Mouse (Mus musculus) kidney, postnatal 0 days (tissue): ENCODE results near the gene Cntn5. TPM values are rescaled to one million over a fixed set of nuclear protein-coding genes. Genes with fewer than 3 reads are reported as not detected.

Experiments used
- ATAC-seq: fragments of 200-750 bp; cut with Nextera tagmentation; replicated peaks from 2 replicates; pipeline ENCODE4 v1.8.0; 2017; ENCODE audit warnings: low read depth, moderate number of reproducible peaks, moderate TSS enrichment, moderate library complexity; ENCODE audit not compliant: low FRiP score
- DNase-seq: peaks from one replicate; pipeline ENCODE4 v3.0.0-alpha.2; 2016; ENCODE audit warnings: low spot score
- H3K27ac ChIP-seq: fragments of 300-500 bp; sonication (generic); 2 replicates; pipeline ENCODE4 v1.5.1; 2014; ENCODE audit warnings: mild to moderate bottlenecking
- H3K27me3 ChIP-seq: fragments of 300-500 bp; sonication (generic); 2 replicates; pipeline ENCODE4 v1.6.1; 2014; ENCODE audit warnings: low read length, mixed read lengths; ENCODE audit not compliant: insufficient read depth
- H3K36me3 ChIP-seq: fragments of 300-500 bp; sonication (generic); 2 replicates; pipeline ENCODE4 v1.6.1; 2014; ENCODE audit warnings: low read length, mixed read lengths; ENCODE audit not compliant: insufficient read depth
- H3K4me1 ChIP-seq: fragments of 300-500 bp; sonication (generic); replicated peaks from 2 replicates; pipeline ENCODE4 v1.6.1; 2014; ENCODE audit warnings: antibody characterized with exemption, low read length, mixed read lengths; ENCODE audit not compliant: insufficient read depth
- H3K4me2 ChIP-seq: fragments of 300-500 bp; sonication (generic); 2 replicates; pipeline ENCODE4 v1.6.1; 2014; ENCODE audit warnings: mild to moderate bottlenecking, low read length, moderate library complexity, mixed read lengths
- H3K4me3 ChIP-seq: fragments of 300-500 bp; sonication (generic); replicated peaks from 2 replicates; pipeline ENCODE4 v1.5.1; 2014; ENCODE audit warnings: low read depth, low read length
- H3K9ac ChIP-seq: fragments of 300-500 bp; sonication (generic); 2 replicates; pipeline ENCODE4 v1.6.1; 2014; ENCODE audit warnings: low read depth, low read length
- H3K9me3 ChIP-seq: fragments of 300-500 bp; sonication (generic); replicated peaks from 2 replicates; pipeline ENCODE4 v1.6.1; 2016; ENCODE audit warnings: low read length, inconsistent platforms, mixed read lengths
- CTCF ChIP-seq: IDR thresholded peaks from 2 replicates; pipeline ENCODE4 v1.5.1; 2016; ENCODE audit warnings: antibody characterized with exemption, low read depth, mild to moderate bottlenecking, moderate library complexity
- WGBS: fragments of 180-500 bp; shearing (Covaris S2); extraction: QIAGEN DNeasy Blood & Tissue Kit; methylation state at CpG from one replicate; pipeline ENCODE4 v1.1.7; 2014; 5-methylcytosine and 5-hydroxymethylcytosine counted together
- polyA plus RNA-seq: library from polyadenylated mRNA; unstranded; fragments of >200 nt; fragmentation: Nextera tagmentation; extraction: Ambion mirVana; gene quantifications from 2 replicates; pipeline ENCODE4 v1.2.1, GENCODE M21; 2015

The Cntn5 gene
- polyA plus RNA-seq, 1 experiment from 2014 or later, result 0.43 TPM

DNA sequence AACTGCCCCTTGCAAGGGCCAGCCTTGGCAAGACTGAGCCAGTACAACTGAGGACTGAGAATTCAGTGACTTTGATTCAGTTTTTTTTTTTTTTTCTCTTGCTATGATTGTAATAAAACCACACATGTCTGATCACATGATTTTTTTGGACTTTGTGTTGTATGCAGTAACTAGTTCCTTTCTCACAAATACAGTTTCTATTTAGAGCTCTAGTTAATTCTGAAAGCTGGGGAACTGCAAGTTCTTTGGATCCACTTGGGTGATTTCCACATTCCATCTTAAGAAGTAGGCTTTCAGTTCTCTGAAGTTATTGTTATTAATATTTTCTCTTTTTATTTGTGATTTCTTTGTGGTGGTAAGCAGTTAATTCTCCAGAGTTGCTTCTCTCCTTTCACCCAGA is 563.8 kb downstream of the Cntn5 start:
- no peaks in the 10 kb centered on the region for H3K9me3 ChIP-seq
- ATAC-seq (no peak), DNase-seq (no peak)
- TF ChIP-seq CTCF, result no peak
- H3K4me2 ChIP-seq, result no peak overlapping the region
- H3K9ac ChIP-seq, result no peak overlapping the region
- H3K36me3 ChIP-seq, result no peaks in the 10 kb centered on the region
- no peak overlapping the region for H3K4me3 ChIP-seq
- H3K4me1 ChIP-seq, result no peaks in the 10 kb centered on the region
- no peaks in the 10 kb centered on the region for H3K27me3 ChIP-seq
- no peak overlapping the region for H3K27ac ChIP-seq

DNA sequence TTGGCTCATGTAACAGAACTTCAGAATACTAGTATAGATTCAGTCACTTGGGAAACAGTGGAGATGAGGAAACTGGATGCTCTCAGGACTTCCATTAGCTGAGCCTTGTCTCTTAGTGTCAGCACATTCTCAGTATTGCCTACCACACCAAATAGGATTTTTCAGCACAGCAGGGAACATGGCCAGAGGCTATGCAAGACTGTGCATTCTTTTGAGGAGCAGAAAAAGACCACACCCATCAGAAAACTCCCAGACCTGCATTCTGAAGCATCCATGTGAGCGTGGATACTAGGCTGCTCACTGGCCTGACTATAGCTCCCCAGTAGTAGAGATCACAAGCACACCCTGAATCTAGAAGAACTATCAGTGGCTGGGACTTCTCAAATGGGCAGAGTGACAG is 564.9 kb downstream of the Cntn5 start:
- Histone ChIP-seq H3K4me2 (no peak overlapping the region), H3K36me3 (no peaks in the 10 kb centered on the region), H3K4me1 (no peaks in the 10 kb centered on the region), H3K9me3 (no peaks in the 10 kb centered on the region), H3K27me3 (no peaks in the 10 kb centered on the region), H3K4me3 (no peak overlapping the region), H3K27ac (no peak overlapping the region), H3K9ac (no peak overlapping the region)
- no peak for TF ChIP-seq CTCF
- no peak for DNase-seq
- WGBS, result 83% methylated on average over 1 of the region's 1 CpGs
- ATAC-seq, result no peak

DNA sequence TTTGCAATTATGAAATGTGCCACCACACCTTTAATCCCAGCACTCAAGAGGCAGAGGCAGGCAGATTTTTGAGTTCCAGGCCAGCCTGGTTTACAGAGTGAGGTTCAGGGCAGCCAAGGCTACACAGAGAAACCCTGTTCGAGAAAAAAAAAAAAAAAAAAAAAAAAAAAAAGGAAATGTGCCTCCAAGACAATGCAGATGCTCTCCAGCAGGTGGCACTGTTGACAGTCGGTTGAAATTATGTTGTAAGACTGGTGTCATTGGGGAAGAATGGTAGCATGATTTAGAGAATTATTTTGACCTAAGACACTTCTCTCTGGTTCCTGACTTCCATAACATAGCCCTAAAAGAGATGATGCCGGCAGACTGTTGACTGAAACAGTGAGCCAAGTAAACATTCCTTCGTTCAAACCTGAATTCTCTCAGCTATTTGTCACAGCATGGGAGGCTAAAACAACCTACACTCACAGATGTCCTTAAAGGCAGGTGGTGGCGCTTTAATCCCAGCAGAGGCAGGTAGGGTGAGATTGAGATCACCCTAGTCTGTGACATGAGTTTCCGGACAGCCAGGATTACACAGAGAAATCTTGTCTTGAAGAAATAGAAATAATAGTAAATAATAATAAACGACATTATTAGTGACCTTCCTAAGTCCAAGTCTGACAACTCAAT is 579.7 kb downstream of the Cntn5 start:
- Histone ChIP-seq H3K27ac (no peak overlapping the region), H3K9me3 (no peaks in the 10 kb centered on the region), H3K4me2 (no peak overlapping the region), H3K36me3 (no peaks in the 10 kb centered on the region), H3K4me1 (no peaks in the 10 kb centered on the region), H3K4me3 (no peak overlapping the region), H3K9ac (no peak overlapping the region), H3K27me3 (no peaks in the 10 kb centered on the region)
- no peak for ATAC-seq
- TF ChIP-seq CTCF, result peak; percentile 74
- WGBS, result 47% methylated on average over 7 of the region's 7 CpGs
- peak; percentile 16 for DNase-seq

DNA sequence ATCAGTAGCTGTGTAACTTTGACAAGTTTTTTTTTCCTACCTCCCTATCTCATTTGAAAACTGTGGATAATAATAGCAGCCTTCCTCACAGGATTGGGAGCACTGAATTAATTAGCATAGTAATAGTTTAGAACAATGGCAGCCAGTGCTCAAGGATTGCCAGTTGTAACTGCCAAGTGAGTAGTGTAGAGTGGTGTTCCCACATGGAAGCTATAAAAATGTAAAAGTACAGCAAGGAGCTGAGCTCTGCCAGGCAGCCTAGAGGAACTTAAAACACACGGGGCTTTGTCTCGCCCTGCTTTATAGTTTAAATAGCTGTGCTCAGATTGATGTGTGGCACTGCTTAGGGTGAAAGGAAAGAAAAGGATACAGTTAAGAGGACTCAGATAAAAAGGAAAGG is 635.2 kb downstream of the Cntn5 start:
- no peak overlapping the region for H3K4me2 ChIP-seq
- no peak overlapping the region for H3K4me3 ChIP-seq
- no peak for ATAC-seq
- no peaks in the 10 kb centered on the region for H3K4me1 ChIP-seq
- TF ChIP-seq CTCF, result no peak
- H3K36me3 ChIP-seq, result no peaks in the 10 kb centered on the region
- no peaks in the 10 kb centered on the region for H3K9me3 ChIP-seq
- no peak overlapping the region for H3K9ac ChIP-seq
- DNase-seq, result no peak
- no peak overlapping the region for H3K27ac ChIP-seq
- H3K27me3 ChIP-seq, result no peaks in the 10 kb centered on the region
- WGBS, result 28% methylated on average over 2 of the region's 2 CpGs

DNA sequence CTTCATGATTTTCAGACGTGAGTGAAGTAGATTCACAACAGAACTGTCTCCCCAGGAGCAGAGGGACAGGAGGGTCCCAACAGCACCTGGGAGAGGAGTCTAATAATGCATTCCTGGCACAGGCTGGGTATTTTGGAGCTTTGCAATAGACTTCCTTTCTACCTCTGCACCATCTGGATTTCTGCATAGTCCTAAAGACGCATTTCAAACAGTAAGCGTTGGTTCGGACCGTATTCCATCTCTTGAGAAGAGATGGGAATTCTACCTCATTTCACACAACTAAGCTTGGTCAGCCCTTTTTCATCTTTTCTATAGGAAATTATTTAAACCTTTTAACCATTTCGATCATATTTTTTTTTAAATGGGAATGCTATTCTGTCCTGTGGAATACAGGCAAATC is 635.7 kb downstream of the Cntn5 start:
- Histone ChIP-seq H3K4me1 (no peaks in the 10 kb centered on the region), H3K9ac (no peak overlapping the region), H3K27ac (no peak overlapping the region), H3K9me3 (no peaks in the 10 kb centered on the region), H3K36me3 (no peaks in the 10 kb centered on the region), H3K4me3 (no peak overlapping the region), H3K27me3 (no peaks in the 10 kb centered on the region), H3K4me2 (no peak overlapping the region)
- no peak for TF ChIP-seq CTCF
- ATAC-seq, result no peak
- WGBS, result 77% methylated on average over 6 of the region's 6 CpGs
- no peak for DNase-seq

DNA sequence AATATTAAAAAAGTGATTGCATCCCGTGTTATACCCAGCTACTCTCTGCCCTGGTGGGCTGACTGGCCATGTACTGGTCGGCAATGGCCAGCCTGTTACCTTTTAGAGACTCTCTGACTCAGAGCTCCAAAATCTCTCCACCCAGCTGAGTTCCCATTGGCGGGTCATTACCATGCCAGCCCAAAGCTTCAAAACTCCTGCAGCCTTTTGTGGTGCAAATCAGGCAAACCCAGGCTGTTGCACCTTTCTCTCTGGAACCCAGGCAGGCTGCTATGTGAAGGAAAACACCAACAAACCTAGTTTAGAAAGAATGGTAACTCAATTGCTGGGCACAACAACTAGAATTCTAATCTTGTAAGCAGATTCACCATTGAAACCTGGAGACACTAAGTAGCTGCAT is 639.0 kb downstream of the Cntn5 start:
- Histone ChIP-seq H3K27ac (no peak overlapping the region), H3K9me3 (no peaks in the 10 kb centered on the region), H3K4me1 (no peaks in the 10 kb centered on the region), H3K4me2 (no peak overlapping the region), H3K36me3 (no peaks in the 10 kb centered on the region), H3K9ac (no peak overlapping the region), H3K27me3 (no peaks in the 10 kb centered on the region), H3K4me3 (no peak overlapping the region)
- no peak for DNase-seq
- no peak for ATAC-seq
- TF ChIP-seq CTCF, result no peak
- 64% methylated on average over 3 of the region's 3 CpGs for WGBS

DNA sequence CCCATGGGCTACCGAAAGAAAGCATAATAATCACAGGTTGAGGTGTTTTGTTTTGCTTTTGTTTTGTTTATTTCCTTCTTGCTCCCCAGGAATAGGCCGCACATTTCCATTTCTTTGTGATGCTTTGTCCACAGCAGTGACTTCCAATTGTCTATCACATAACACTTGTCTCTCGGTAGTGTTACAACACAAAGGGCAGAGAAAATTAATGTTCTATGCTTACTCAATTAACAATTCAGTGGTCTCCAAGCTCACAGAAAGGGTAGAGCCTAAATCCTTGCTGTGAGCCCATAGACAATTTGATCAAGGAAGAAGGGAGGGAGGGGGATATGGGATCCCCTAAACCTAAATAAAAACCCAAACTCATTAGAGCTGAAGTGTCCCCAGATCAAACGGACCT is 671.2 kb downstream of the Cntn5 start:
- no peaks in the 10 kb centered on the region for H3K9me3 ChIP-seq
- H3K27me3 ChIP-seq, result no peaks in the 10 kb centered on the region
- ATAC-seq (no peak), DNase-seq (no peak)
- H3K36me3 ChIP-seq, result no peaks in the 10 kb centered on the region
- no peak overlapping the region for H3K9ac ChIP-seq
- WGBS, result 89% methylated on average over 4 of the region's 4 CpGs
- H3K27ac ChIP-seq, result no peak overlapping the region
- no peak overlapping the region for H3K4me2 ChIP-seq
- TF ChIP-seq CTCF, result no peak
- no peaks in the 10 kb centered on the region for H3K4me1 ChIP-seq
- no peak overlapping the region for H3K4me3 ChIP-seq
